Mouse (Mus musculus) ovary, postnatal 10 days (tissue): ENCODE results near the gene Clcnkb.

Experiments
- DNase-seq: peaks from one replicate; pipeline ENCODE4 v3.0.0; 2022; ENCODE audit warnings: low spot score

Clcnkb gene

GRCm38 (mm10) chr4:141404518-141405313 is 11.1 kb downstream of the Clcnkb start:
- DNase-seq = peak; percentile 81

GRCm38 (mm10) chr4:141400171-141400570 is 15.6 kb downstream of the Clcnkb start:
- DNase-seq = no peak

- no peak for DNase-seq
Observed at GRCm38 (mm10) chr4:141398545-141398944, 17.3 kb downstream of the Clcnkb start, which contains the start of gene Clcnka. Clcnka (minus strand) TSS chr4:141398724.

GRCm38 (mm10) chr4:141397861-141398260 is 18.0 kb downstream of the Clcnkb start:
- no peak for DNase-seq

GRCm38 (mm10) chr4:141394751-141395150 is 21.1 kb downstream of the Clcnkb start:
- DNase-seq = no peak

GRCm38 (mm10) chr4:141391293-141391692 is 24.5 kb downstream of the Clcnkb start:
- DNase-seq = no peak

- no peak for DNase-seq
Observed at GRCm38 (mm10) chr4:141389366-141390150, 26.3 kb downstream of the Clcnkb start.

GRCm38 (mm10) chr4:141387933-141388332 is 27.9 kb downstream of the Clcnkb start:
- no peak for DNase-seq

GRCm38 (mm10) chr4:141387093-141387784 is 28.6 kb downstream of the Clcnkb start:
- DNase-seq = peak; percentile 57

- DNase-seq = no peak
Observed at GRCm38 (mm10) chr4:141386150-141386549, 29.7 kb downstream of the Clcnkb start.

GRCm38 (mm10) chr4:141385275-141385674 is 30.5 kb downstream of the Clcnkb start:
- no peak for DNase-seq

GRCm38 (mm10) chr4:141382406-141382805 is 33.4 kb downstream of the Clcnkb start:
- DNase-seq = no peak

- DNase-seq = no peak
Observed at GRCm38 (mm10) chr4:141379674-141380073, 36.1 kb downstream of the Clcnkb start.

- no peak for DNase-seq
Observed at GRCm38 (mm10) chr4:141372426-141372825, 43.4 kb downstream of the Clcnkb start.

GRCm38 (mm10) chr4:141367997-141368791 is 47.6 kb downstream of the Clcnkb start, which contains the start of gene Fam131c:
Fam131c (plus strand) TSS chr4:141368220.
- DNase-seq = no peak

- no peak for DNase-seq
Observed at GRCm38 (mm10) chr4:141365876-141366275, 49.9 kb downstream of the Clcnkb start.

- no peak for DNase-seq
Observed at GRCm38 (mm10) chr4:141365126-141365525, 50.7 kb downstream of the Clcnkb start.

- DNase-seq = peak; percentile 77
Observed at GRCm38 (mm10) chr4:141362937-141363548, 52.8 kb downstream of the Clcnkb start.

- no peak for DNase-seq
Observed at GRCm38 (mm10) chr4:141360846-141361245, 55.0 kb downstream of the Clcnkb start.

GRCm38 (mm10) chr4:141359222-141359621 is 56.6 kb downstream of the Clcnkb start:
- DNase-seq = no peak

- no peak for DNase-seq
Observed at GRCm38 (mm10) chr4:141357811-141358210, 58.0 kb downstream of the Clcnkb start.
